Mouse (Mus musculus) urinary bladder, postnatal 25 days (tissue): ENCODE data around the gene Cars.
"Not testable (repeated sequence)": the region's sequence is repeated elsewhere in the genome, so short reads cannot be mapped to it uniquely, and the experiment has no call there.

ENCODE experiments used
- DNase-seq: peaks from one replicate; pipeline ENCODE4 v3.0.0; 2022; ENCODE audit warnings: low spot score

Cars gene

GRCm38 (mm10) chr7:143583956-143584355 lies 15.9 kb downstream of the Cars start:
- DNase-seq: peak; percentile 68

- no peak for DNase-seq
These were observed 16.9 kb downstream of the Cars start for GRCm38 (mm10) chr7:143583025-143583424.

GRCm38 (mm10) chr7:143575751-143576150 lies 24.1 kb downstream of the Cars start:
- no peak for DNase-seq

- no peak for DNase-seq
These were observed 34.2 kb downstream of the Cars start for GRCm38 (mm10) chr7:143565648-143566039.

DNA sequence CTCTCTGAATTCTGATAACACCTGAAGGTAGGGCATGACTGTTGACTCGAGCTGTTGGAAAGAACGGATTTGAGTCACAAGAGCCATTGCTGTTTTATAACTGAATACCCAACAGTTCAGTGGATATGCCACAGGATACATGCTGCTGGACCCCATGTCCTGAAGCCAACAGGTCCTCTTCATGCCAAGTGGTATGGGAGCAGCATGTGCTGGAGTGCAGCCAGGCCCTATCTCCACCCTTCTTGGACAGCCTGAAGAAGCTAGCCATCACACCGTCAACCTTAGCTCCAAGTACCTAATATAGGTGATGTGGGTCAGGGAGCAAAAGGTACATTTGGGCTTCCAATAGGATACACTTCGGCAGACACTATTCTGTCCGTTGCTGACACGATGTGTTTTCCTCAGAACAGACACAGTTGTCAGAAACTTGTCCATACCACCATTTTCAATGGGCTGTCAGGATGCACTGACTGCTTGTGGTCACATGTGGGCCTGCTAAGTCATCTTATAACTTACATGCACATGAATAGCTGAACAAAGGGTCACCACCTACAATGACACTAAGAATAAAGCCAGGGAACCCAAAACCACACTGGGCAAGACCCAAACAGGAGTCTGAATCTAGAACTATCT lies 34.8 kb downstream of the Cars start:
- DNase-seq: no peak

DNA sequence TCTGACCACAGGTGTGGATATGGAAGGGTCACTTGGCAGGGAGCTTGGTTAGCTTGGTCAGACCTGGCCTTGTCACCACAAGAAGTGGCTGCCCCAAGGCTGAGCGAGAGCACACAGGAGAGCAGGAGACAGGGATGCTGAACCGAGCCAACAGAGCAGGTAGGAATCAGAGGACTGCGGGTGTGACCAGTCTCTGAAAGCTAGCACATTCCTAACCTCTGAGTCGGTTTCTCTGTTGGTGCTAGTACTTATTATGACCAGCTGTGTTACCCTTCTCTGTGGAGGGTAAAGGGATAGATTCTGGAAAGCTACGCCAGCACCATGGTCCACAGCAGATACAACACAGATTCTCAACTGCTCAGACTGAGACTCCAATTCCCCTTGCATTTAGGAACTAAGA lies 36.1 kb downstream of the Cars start:
- no peak for DNase-seq

- DNase-seq: no peak
These were observed 42.3 kb downstream of the Cars start for GRCm38 (mm10) chr7:143557616-143558015.

GRCm38 (mm10) chr7:143556964-143557610 lies 42.8 kb downstream of the Cars start:
- DNase-seq: peak; percentile 31

DNA sequence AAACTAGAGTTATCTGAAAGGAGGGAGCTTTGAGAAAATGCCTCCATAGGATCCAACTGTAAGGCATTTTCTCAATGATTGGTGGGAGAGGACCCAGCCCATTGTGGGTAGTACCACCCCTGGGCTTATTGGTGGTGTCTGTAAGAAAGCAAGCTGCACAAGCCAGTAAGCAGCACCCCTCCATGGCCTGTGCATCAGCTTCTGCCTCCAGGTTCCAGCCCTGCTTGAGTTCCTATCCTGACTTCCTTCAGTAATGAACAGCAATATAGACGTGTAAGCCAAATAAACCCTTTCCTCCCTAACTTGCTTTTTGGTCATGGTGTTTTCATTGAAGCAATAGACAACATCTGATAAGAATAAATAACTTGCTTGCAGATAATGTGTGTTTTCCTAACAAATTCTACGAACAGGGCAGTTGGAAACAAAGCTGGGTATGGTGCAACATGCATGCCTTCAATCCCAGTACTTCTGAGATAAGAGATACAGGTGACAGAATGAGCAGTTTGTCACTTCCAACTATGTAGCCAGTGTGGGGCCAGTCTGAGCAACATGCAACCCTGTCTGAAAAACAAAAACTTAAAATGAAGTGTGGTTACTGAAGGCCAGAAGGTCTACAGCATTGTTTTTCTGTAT lies 50.2 kb downstream of the Cars start:
- no peak for DNase-seq

GRCm38 (mm10) chr7:143548976-143549457 lies 50.9 kb downstream of the Cars start, which contains the start of gene Nap1l4:
TSS of gene Nap1l4 (minus strand) at chr7:143549106.
- peak; percentile 97 for DNase-seq

DNA sequence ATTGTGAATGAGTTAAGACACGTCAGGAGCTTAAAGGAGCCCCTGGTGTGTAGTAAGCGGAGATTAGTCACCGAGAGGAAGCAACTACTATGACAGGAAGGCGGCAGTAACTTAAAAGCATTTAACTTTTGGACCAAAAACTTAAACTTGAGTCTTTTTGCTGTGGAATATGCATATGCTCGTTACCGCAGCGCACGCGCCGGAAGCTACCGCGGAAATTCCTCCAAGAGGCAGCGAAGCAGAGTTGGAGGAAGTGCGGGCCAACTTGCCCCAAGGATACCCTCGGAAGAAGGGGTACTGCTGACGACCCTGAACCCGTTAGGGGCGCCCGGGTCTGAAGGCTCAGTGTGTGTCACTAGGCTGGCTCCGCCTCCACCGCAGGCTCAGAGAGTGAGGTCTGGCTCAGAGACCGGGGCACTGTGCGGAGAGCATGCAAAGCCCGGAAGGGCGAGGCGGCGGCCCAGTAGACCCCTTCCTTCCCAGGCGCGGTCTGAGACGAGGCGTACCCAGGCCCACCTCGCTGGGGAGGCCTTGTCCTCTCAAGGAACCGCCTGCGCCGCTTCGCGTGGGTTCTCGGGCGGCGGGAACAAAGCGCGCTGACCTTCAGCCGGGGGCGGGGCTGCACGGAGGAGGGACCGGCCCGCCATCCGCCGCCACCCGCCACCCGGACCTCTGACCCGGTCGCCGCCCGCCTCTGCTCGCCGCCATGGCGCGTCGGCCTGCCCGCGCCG lies 51.5 kb downstream of the Cars start:
- DNase-seq: no peak

GRCm38 (mm10) chr7:143546554-143546953 lies 53.3 kb downstream of the Cars start:
- no peak for DNase-seq

DNA sequence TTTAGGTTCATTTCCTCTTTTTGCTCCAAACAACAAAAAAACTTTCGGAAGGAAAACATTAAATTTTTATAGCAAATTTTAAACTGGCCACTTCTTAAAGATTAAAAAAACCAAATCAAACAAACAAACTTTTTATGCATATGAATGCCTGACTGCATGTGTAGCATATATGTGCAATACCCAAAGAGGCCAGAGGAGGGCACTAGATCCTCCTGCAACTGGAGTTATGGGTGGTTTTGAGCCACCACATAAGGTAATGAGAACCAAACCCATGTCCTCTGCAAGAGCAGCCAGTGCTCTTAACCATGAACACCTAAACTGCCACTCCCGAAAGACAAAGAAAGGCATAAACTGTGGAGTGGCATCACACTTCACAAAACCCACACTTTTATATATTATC lies 55.5 kb downstream of the Cars start:
- peak; percentile 11 for DNase-seq

DNA sequence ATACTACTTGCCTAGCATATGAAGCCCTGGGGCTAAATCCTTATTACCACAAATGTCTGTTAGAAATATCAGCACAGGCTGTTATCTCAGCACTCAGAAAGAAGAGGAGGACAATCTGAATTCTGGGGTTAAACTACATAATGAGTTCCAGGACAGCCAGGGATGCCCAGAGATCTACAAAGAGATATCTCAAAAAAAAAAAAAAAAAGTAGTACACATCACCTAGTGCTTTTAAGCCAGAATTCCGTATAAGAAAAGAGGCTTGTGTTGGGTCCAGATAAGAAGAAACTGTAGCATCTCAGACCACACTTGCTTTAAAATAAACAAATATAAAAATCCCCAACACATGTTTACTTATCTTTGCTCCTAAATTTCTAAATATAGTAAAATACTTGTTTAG lies 61.2 kb downstream of the Cars start:
- no peak for DNase-seq

- DNase-seq: not testable (repeated sequence)
These were observed 61.7 kb downstream of the Cars start for GRCm38 (mm10) chr7:143538229-143538628.

DNA sequence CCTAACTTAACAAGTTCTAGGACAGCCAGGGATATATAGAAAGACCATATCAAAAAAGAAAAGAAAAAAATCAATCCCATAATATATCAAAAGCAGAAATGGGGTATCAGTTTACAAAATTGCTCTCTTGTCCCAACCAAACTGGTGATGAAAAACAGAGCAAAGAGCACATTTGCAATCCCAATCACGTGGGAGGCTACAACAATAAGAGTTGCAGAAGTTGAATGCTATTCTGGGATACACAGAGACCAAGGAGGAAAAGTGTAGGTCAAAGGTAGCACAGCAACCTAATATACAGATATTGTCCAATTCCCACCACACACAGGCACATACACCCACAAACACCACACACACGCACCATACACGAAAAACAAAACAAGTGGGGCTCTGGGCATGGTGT lies 63.6 kb downstream of the Cars start:
- DNase-seq: no peak

GRCm38 (mm10) chr7:143533284-143533683 lies 66.6 kb downstream of the Cars start:
- DNase-seq: no peak

- DNase-seq: no peak
These were observed 67.5 kb downstream of the Cars start for GRCm38 (mm10) chr7:143532410-143532809.

DNA sequence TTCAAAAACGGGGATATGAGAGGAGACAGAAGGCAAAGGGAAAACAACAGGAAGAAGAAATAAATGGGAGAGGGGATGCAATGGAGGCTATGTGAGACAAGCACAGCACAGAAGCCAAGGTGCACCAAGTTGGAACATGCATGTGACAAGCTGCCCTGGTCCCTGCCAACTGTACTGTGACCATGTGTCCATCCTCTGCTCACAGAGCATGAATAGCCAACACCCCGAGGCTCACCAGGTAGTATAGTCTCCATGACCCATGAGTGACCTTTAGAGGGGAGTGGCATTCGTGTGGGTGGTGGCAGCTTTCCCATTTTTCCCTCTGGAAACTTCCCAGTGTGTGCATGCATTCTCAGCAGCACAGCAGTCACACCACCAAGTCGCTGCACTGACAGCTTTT lies 80.6 kb downstream of the Cars start:
- no peak for DNase-seq

DNA sequence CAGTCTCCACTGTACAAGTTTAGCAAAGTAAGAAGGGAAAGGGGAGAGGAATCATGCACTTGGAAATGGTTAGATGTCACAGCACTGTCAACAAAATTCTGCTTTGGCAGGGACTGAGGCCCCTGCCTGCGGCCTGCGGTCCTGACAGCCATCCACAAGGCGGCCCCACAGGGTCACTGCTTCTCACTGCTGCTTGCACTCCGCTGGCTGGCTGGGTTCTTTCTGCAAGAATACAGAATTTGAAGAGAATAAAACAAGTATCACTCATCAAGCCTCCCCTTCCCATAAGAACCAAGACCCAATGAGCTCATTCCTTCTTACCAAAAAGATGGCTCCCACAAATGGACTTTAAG lies 85.5 kb downstream of the Cars start:
- no peak for DNase-seq

DNA sequence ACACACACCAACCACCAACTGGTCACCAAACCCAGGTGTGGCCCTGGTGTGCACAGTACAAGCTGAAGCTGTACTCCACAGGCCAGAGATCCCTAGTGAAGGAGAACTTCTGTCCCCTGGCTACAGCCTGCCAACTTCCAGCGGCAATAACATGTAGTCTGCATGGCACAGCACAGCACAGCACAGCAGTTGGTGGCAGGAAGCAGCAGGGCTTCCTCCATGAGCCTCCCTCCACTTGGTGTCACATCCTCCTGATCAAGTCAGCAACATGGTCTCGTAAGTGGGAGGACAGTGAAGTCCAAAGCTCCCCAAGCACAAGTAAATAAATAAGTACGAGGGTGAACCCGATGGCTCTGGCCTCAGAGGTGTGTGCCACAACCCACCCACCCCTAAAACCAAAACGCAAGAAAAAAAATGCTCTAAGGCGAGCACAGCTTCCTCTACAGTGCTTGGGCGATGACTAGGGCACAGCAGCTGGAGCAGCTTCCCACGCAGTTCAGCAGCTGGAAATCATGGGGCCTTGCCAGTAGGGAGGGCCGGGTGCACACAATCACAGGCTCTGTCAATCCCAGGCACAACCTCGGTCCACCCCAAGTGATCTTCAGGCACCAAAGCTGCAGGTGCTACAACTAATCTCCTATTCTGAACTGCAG lies 86.0 kb downstream of the Cars start:
- DNase-seq: no peak

- no peak for DNase-seq
These were observed 88.6 kb downstream of the Cars start for GRCm38 (mm10) chr7:143511335-143511712.
